Mouse (Mus musculus): Measurements from ENCODE around the gene Ifna1. TPM values are rescaled to one million over a fixed set of nuclear protein-coding genes. Genes with fewer than 3 reads are reported as not detected.

Ifna1 gene
- total and polyA plus RNA-seq, 3 experiments, result not detected

- Histone ChIP-seq H3K4me2 (ENCODE audit: insufficient read depth, low read depth, poor library complexity, severe bottlenecking) (no peak overlapping the region), H3K27ac (ENCODE audit: insufficient read depth, low read depth) (no peak overlapping the region), H3K36me3 (replicated peaks in 1 of 2; ENCODE audit: control insufficient read depth in 1 of 2, insufficient read depth in 1 of 2, low read length in 1 of 2) (no peaks in the 10 kb centered on the region), H3K4me3 (replicated peaks in 1 of 3; ENCODE audit: low read depth in 2 of 3, low read length in 2 of 3, poor library complexity in 1 of 3) (no peak overlapping the region), H3K4me1 (ENCODE audit: control insufficient read depth in 1 of 2, insufficient read depth in 2 of 2) (peaks cover 0 to 5% of the 10 kb centered on the region in 2 experiments; a peak in 2 of 4 replicates), H3K27me3 (replicated peaks) (peaks cover 59% of the 10 kb centered on the region), H3K9me3 (replicated peaks; ENCODE audit: low read length) (peaks cover 4% of the 10 kb centered on the region), H3K79me2 (replicated peaks; ENCODE audit: control insufficient read depth, extremely low read depth, insufficient read depth, poor library complexity, severe bottlenecking) (no peaks in the 10 kb centered on the region), H3K9ac (ENCODE audit: insufficient read depth, low read depth) (no peak overlapping the region)
- in situ Hi-C loops (cut with MboI; ENCODE audit: low pct_ligation_motif_present, low pct_unique_long_range_greater_than_20kb, low sequenced_read_pairs), result no loop called here
- no peak for DNase-seq (ENCODE audit: extremely low read depth)
- TF ChIP-seq CHD2 (IDR thresholded peaks at IDR 0.05; ENCODE audit: low read length), result no peak
- no peak for TF ChIP-seq GABPA (IDR thresholded peaks at IDR 0.05; ENCODE audit: insufficient replicate concordance, low read depth, low read length)
- no peak for TF ChIP-seq MAFK (IDR thresholded peaks at IDR 0.05; ENCODE audit: insufficient replicate concordance, low read length)
- TF ChIP-seq MYC (IDR thresholded peaks at IDR 0.05; ENCODE audit: low read depth, low read length), result no peak
- TF ChIP-seq ETS1 (conservative IDR thresholded peaks at IDR 0.05; ENCODE audit: low read depth, low read length), result no peak
- no peak for TF ChIP-seq CTCF (conservative IDR thresholded peaks at IDR 0.05 in 1 of 2, IDR thresholded peaks at IDR 0.05 in 1 of 2; ENCODE audit: low read depth in 2 of 2, low read length in 2 of 2)
- no peak for TF ChIP-seq SMC3 (IDR thresholded peaks at IDR 0.05; ENCODE audit: low read depth, low read length)
- TF ChIP-seq ZC3H11A (IDR thresholded peaks at IDR 0.05; ENCODE audit: low read depth, low read length), result no peak
- TF ChIP-seq USF2 (conservative IDR thresholded peaks at IDR 0.05; ENCODE audit: low read depth, low read length), result no peak
- no peak for TF ChIP-seq E2F4 (IDR thresholded peaks at IDR 0.05; ENCODE audit: insufficient replicate concordance, low read depth, low read length)
- TF ChIP-seq ZMIZ1 (IDR thresholded peaks at IDR 0.05; ENCODE audit: low read depth, low read length), result no peak
- TF ChIP-seq UBTF (IDR thresholded peaks at IDR 0.05; ENCODE audit: low read depth, low read length), result no peak
- dilution Hi-C loops (cut with MboI; ENCODE audit: extremely low pct_ligation_motif_present, extremely low pct_unique_long_range_greater_than_20kb, low sequenced_read_pairs), result no loop called here
These were observed 9.3 kb downstream of the Ifna1 start for GRCm38 (mm10) chr4:88859214-88859613.

- DNase-seq (ENCODE audit: extremely low read depth), result no peak
- Histone ChIP-seq H3K27ac (ENCODE audit: insufficient read depth, low read depth) (no peak overlapping the region), H3K36me3 (replicated peaks in 1 of 2; ENCODE audit: control insufficient read depth in 1 of 2, insufficient read depth in 1 of 2, low read length in 1 of 2) (no peaks in the 10 kb centered on the region), H3K9ac (ENCODE audit: insufficient read depth, low read depth) (no peak overlapping the region), H3K4me2 (ENCODE audit: insufficient read depth, low read depth, poor library complexity, severe bottlenecking) (no peak overlapping the region), H3K4me3 (replicated peaks in 1 of 3; ENCODE audit: low read depth in 2 of 3, low read length in 2 of 3, poor library complexity in 1 of 3) (no peak overlapping the region), H3K4me1 (ENCODE audit: control insufficient read depth in 1 of 2, insufficient read depth in 2 of 2) (peaks cover 0 to 22% of the 10 kb centered on the region in 2 experiments; a peak in 2 of 4 replicates), H3K27me3 (replicated peaks) (peaks cover 60% of the 10 kb centered on the region), H3K9me3 (replicated peaks; ENCODE audit: low read length) (no peaks in the 10 kb centered on the region), H3K79me2 (replicated peaks; ENCODE audit: control insufficient read depth, extremely low read depth, insufficient read depth, poor library complexity, severe bottlenecking) (no peaks in the 10 kb centered on the region)
- in situ Hi-C loops (cut with MboI; ENCODE audit: low pct_ligation_motif_present, low pct_unique_long_range_greater_than_20kb, low sequenced_read_pairs), result no loop called here
- dilution Hi-C loops (cut with MboI; ENCODE audit: extremely low pct_ligation_motif_present, extremely low pct_unique_long_range_greater_than_20kb, low sequenced_read_pairs), result no loop called here
- TF ChIP-seq SMC3 (IDR thresholded peaks at IDR 0.05; ENCODE audit: low read depth, low read length) (no peak), ZMIZ1 (IDR thresholded peaks at IDR 0.05; ENCODE audit: low read depth, low read length) (no peak), MXI1 (IDR thresholded peaks at IDR 0.05; ENCODE audit: low read depth, low read length) (no peak), POLR2AphosphoS2 (IDR thresholded peaks at IDR 0.05; ENCODE audit: low read depth, low read length) (no peak), KAT2A (IDR thresholded peaks at IDR 0.05; ENCODE audit: insufficient replicate concordance, low read length) (no peak), RAD21 (IDR thresholded peaks at IDR 0.05; ENCODE audit: low read depth, low read length) (no peak), HCFC1 (IDR thresholded peaks at IDR 0.05; ENCODE audit: low read depth, low read length) (no peak), MAFK (IDR thresholded peaks at IDR 0.05; ENCODE audit: insufficient replicate concordance, low read length) (no peak), POLR2A (IDR thresholded peaks at IDR 0.05; ENCODE audit: low read depth, low read length) (no peak), CHD1 (IDR thresholded peaks at IDR 0.05; ENCODE audit: low read depth, low read length) (no peak), CHD2 (IDR thresholded peaks at IDR 0.05; ENCODE audit: low read length) (no peak), ETS1 (conservative IDR thresholded peaks at IDR 0.05; ENCODE audit: low read depth, low read length) (no peak)
These were observed 13.4 kb downstream of the Ifna1 start for GRCm38 (mm10) chr4:88863309-88863708.

Measured in CH12.LX (cell line).